Mouse (Mus musculus) adrenal gland (tissue): ENCODE measurements around the gene Abca4.
"Not testable (repeated sequence)": the region's sequence is repeated elsewhere in the genome, so short reads cannot be mapped to it uniquely, and the experiment has no call there.

Source experiments
- intact Hi-C: fragments of 180-260 bp; cut with DNase I; formaldehyde crosslinking; loops from one replicate; pipeline ENCODE4 v1.15.1; 2025

Gene Abca4

DNA sequence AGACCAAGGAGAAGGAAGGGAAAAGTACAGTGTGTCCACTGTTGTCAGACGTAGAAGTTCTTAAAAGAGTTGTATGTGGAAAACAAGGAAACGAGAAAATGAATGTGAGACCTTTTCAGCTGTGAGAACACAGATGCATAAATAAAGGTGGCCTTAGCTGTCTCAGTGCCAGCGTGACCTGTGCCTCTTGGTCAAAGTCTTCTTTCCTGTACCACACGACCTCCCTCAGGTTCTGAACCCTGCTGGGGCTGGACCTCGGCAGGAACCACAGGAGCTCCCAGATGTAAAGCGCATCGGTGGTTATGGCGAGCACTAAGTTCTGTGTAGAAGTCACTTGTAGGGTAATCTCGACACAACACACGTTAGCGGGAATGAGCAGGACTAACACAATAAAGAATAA is 165.3 kb downstream of the Abca4 start:
- intact Hi-C loops, result no loop called here

DNA sequence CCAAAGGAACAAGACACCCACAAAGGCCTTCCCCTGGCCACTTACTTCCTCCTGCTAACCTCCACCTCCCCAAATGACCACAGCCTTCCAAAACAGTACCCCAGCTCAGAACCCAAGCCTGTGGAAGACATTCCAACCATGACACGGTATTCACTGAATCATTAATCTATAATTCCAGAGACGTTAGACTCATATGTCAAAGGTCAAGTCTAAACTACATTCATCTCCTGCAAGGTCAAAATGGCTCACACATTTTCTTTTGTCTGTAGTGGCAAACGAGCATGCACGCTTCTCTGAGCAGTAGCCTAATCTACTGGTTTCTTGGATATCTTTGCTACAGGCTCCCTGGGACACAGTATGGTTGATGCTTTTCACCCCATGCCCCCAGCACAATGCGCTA is 166.2 kb downstream of the Abca4 start:
- intact Hi-C loops, result no loop called here

DNA sequence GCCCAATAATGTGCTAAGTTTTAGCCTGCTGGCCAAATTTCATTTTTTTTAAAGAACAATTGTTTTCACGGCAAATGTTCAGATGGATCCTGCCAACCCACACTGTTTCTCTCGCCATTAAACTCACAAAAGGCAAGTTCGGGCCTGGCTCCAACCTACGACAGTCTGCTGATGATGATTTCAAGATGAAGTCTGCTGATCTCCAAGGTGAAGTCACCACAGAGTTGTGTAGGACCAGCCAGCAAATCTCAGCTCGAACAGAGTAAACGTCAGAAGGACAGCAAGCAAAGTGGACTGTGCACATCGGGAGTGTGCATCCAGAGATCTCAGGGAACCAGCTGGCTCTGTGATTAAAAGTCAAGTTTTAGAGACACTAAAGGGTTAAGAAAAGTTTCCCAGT is 166.6 kb downstream of the Abca4 start:
- intact Hi-C loops, result no loop called here

DNA sequence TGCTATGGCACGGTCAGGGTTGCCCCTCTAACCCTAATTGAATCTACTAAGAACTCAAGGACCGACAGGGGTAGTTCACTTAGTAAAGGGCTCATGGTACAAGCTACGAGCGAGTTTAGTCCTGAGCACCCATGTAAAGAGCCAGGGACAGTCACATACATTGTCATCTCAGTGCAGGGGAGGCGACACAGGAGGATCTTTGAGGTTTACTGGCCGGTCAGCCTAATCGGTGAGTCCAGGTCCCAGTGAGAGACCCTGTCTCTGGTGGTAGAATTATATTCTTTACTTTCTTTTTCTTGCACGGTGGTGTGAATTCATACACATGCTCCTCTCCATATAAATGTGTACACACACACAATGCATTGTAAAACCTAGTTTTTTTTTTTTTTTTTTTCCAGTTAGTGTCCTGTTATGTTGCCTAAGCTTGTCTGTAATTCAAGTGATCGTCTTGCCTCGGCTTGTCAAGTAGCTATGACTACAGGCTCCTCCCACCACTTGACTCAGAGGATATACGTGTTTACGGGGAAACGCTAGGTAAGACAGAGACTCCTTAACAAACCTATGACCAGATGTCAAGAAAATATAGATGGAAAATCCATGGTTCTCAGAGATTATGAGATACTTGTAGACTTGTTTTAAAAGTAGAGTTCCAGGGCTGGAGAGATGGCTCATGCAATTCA is 167.3 kb downstream of the Abca4 start:
- intact Hi-C loops, result no loop called here

DNA sequence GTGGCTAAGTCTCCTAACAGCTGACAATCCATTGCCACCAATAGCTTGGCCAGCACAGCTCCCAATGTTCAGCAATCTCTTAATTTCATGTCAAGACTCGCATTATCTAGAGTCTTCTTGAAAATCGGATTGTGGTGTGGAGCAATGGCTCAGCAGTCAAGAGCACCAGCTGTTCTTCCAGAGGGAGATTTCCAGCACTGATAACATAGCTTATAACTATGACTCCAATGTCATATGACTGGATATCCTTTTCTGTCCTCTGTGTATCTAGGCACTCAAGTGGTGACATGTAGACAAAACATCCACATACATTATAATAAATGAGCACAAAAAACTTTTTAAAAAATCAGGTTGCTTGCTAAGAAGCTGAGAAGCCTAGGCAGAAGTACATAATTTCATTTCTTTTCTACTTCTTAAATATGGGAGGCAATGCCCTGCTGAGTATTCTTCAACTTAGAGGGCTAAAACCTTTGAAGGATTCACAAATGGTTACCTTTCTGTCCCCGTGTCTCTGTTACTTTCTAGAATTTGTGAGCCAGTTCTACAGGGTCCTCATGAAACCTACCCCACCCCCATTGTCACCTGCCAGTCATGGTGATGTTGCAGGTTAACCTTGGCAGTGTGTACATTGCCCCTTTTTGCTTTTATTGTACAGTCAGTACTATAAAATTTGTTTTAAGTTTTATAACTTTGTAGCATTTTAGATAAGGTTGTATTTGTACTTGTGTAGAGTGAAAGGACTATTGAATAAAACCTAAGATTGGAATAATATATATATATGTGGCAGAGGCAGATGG is 177.2 kb downstream of the Abca4 start:
- intact Hi-C loops, result no loop called here

DNA sequence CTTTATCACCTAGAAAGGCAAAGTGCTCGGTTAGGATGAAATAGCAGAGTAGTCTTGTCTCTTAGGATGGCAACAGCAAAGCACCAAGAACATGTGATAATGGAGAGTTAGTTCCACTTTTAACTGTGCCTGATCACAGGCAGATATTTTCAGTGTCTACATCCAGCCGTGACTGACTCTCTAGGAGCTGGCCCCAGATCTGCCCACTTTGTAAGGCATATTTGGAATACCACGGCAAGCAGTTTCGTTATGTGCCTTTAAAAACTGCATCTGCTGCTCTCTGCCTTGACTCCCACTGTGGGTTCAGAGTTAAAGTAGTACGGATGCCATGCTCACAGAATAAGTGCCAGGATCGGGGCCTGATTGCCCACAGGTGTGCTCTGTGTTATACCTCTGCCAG is 182.7 kb downstream of the Abca4 start:
- intact Hi-C loops, result not testable (repeated sequence)
